Mouse (Mus musculus): ENCODE data around the gene Adam33.

DNA sequence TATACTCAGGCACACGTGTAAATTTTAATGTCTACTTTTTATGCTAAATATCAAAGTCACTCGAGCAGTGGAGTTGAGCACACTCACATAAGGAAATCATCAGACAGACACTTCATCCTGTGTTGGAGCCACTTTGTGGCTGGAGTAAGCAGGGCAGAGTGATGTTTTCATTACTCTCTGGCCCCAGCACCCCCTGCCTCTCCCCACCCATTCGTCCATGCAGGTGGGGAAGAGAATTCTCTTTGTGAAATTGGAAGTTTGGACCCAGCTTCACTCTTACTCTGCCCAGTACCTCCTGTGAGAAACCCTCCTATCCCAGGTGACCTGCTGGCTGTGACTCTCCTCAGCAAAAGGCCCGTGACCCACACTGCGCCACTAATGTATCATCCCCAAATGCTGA, 24.9 kb downstream of the Adam33 start:
- TF ChIP-seq CTCF (IDR thresholded peaks at IDR 0.05; ENCODE audit: borderline replicate concordance, insufficient read depth, low read length) (no peak), POLR2A (IDR thresholded peaks at IDR 0.05; ENCODE audit: low read depth, low read length) (no peak)

Measured in embryonic fibroblast, embryonic 13.5 days (primary cell).